Mouse (Mus musculus) ES-Bruce4 (cell line): Measurements from ENCODE around the gene Sphk2. TPM values are rescaled to one million over a fixed set of nuclear protein-coding genes. Genes with fewer than 3 reads are reported as not detected.

Source experiments
- H3K27ac ChIP-seq: 2 replicates; pipeline ENCODE4 v1.5.1; 2012; ENCODE audit warnings: low read length, inconsistent platforms; ENCODE audit not compliant: insufficient read depth
- H3K27me3 ChIP-seq: 2 replicates; pipeline ENCODE4 v1.6.1; 2012; ENCODE audit warnings: mild to moderate bottlenecking, low read length, inconsistent platforms; ENCODE audit not compliant: control insufficient read depth, poor library complexity, insufficient read depth, severe bottlenecking
- H3K36me3 ChIP-seq: 2 replicates; pipeline ENCODE4 v1.6.1; 2012; ENCODE audit warnings: inconsistent platforms, mild to moderate bottlenecking, low read length, moderate library complexity; ENCODE audit not compliant: control insufficient read depth, poor library complexity, insufficient read depth, severe bottlenecking
- H3K4me1 ChIP-seq: one replicate; pipeline ENCODE4 v1.8.1; 2011; ENCODE audit warnings: low read length; ENCODE audit not compliant: control insufficient read depth, insufficient read depth
- H3K4me3 ChIP-seq: 2 replicates; pipeline ENCODE4 v1.5.1; 2011; ENCODE audit warnings: low read depth, mild to moderate bottlenecking, low read length
- H3K9ac ChIP-seq: 2 replicates; pipeline ENCODE4 v1.6.1; 2012; ENCODE audit warnings: low read depth, mild to moderate bottlenecking, inconsistent platforms; ENCODE audit not compliant: poor library complexity, severe bottlenecking
- H3K9me3 ChIP-seq: replicated peaks from 2 replicates; pipeline ENCODE4 v1.6.1; 2012; ENCODE audit warnings: mild to moderate bottlenecking, low read length, inconsistent platforms; ENCODE audit not compliant: control insufficient read depth, poor library complexity, insufficient read depth, severe bottlenecking
- CTCF ChIP-seq: IDR thresholded peaks from one replicate; pipeline ENCODE4 v1.8.1; 2011; ENCODE audit warnings: low read depth, low read length
- EP300 ChIP-seq: IDR thresholded peaks from 2 replicates; pipeline ENCODE4 v1.6.1; 2011; ENCODE audit warnings: low read depth, low read length; ENCODE audit not compliant: insufficient read depth
- POLR2A ChIP-seq: IDR thresholded peaks from one replicate; pipeline ENCODE4 v1.8.1; 2011; ENCODE audit warnings: low read length; ENCODE audit not compliant: insufficient read depth
- polyA plus RNA-seq: library from polyadenylated mRNA; stranded (reverse); fragments of >200 nt; gene quantifications from 2 replicates; pipeline ENCODE4 v1.2.4, GENCODE M21; 2011; ENCODE audit warnings: low read depth; ENCODE audit not compliant: missing spikeins, insufficient read depth, insufficient read length

Gene Sphk2
- polyA plus RNA-seq, 1 experiment: 10.4 TPM

DNA sequence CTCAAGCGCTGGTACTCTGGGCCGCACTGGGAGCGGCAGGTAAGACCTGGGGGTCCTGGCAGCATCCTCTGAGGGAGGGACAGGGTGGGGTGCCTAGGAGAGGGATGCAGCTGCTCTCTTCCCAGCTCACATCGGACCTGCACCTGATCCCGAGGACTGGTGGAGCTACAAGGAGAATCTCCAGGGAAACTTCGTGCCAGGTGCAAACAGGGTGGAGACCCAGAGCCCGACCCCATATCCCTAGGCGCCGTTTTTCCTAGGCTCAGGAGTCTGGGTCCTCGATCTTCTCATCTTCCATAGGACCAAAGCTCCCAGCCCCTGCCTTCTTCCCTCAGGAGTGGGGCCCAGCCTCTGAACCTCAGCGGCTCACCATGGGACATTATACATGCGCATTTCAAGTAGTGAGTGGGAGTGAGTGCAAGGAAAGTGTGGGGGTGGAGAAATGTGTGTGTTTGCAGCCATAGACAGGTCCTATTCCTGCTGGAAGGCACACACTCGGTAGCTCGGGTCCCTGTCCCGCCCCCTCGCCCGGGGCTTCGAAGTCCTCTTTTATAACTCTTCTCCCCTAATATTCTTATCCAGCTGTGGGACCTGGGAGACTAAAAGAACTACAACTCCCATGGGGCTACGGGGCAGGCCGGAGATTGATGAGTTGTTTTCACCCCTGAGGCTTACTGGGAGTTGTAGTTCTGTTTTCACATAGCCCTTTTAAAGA, 17.3 kb downstream of the Sphk2 start:
- H3K9ac ChIP-seq: peak overlapping the region; percentile 57
- peak overlapping the region; percentile 65 for H3K4me3 ChIP-seq
- no peaks in the 10 kb centered on the region for H3K9me3 ChIP-seq
- H3K4me1 ChIP-seq: no peaks in the 10 kb centered on the region
- no peaks in the 10 kb centered on the region for H3K36me3 ChIP-seq
- no peak overlapping the region for H3K27ac ChIP-seq
- TF ChIP-seq CTCF (no peak), POLR2A (no peak), EP300 (no peak)
- peaks cover 3% of the 10 kb centered on the region; the same call in 1 of the 2 replicates for H3K27me3 ChIP-seq

DNA sequence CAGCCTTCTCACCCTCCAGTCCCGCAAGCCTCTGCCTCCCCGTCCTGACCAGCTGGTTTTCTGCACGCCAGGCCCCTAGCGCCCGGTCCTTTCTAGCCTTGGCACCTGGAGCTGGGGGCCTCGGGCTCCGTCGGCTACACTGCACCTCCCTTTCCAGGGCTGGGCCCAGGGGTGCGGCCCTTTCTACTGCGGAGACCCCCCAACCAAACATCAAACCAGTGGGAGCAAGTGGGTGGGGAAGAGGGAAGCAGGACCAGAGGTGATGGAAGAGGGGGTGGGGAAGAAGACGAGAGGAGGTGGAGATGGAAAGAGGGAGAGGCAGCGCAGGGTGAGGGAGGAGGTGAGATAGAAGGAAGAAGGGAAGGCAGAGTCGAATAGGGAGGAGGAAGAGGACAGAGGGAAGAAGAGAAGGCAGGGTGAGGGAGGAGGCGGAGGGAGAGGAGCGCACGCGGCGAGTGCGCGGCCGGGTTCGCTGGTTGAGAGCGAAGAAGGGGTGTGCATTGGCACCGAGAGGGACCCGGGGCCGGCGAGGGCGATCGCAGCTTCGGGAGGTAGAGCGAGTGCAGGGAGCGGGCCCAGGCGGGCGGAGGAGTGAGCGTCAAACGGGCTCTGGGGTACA, 18.2 kb downstream of the Sphk2 start, which contains the start of gene Car11:
Car11 (plus strand) TSS at position 321 of the 619 bp plus-strand sequence.
- no peak within 1 kb of the TSS for H3K27ac ChIP-seq
- peak within 1 kb of the TSS; percentile 57 for H3K9ac ChIP-seq
- TF ChIP-seq CTCF (no peak), POLR2A (no peak), EP300 (no peak)
- H3K9me3 ChIP-seq: no peaks in the 10 kb centered on the region
- no peaks in the 10 kb centered on the region for H3K36me3 ChIP-seq
- peak within 1 kb of the TSS; percentile 65 for H3K4me3 ChIP-seq
- no peaks in the 10 kb centered on the region for H3K4me1 ChIP-seq
- H3K27me3 ChIP-seq: peaks cover 3% of the 10 kb centered on the region; the same call in 1 of the 2 replicates

DNA sequence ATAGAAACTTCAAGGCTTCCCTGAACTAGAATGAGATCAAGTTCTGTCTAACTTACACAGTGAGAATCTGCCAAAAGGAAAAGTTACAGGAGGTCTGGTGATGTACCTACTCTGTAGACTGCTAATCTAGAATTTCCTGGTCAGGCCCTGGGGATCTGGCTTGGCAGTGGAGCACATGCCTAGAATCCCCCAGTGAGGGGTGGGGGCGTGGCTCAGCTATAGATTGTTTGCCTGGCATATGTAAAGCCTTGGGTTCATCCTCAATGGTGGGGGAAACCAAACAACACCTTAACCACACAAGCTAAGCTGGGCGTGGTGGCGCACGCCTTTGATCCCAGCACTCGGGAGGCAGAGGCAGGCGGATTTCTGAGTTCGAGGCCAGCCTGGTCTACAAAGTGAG, 19.9 kb downstream of the Sphk2 start:
- H3K4me3 ChIP-seq: no peak overlapping the region
- H3K36me3 ChIP-seq: no peaks in the 10 kb centered on the region
- H3K9me3 ChIP-seq: no peaks in the 10 kb centered on the region
- peaks cover 6% of the 10 kb centered on the region for H3K4me1 ChIP-seq
- H3K9ac ChIP-seq: no peak overlapping the region
- peaks cover 3% of the 10 kb centered on the region; the same call in 1 of the 2 replicates for H3K27me3 ChIP-seq
- no peak for TF ChIP-seq CTCF
- TF ChIP-seq EP300: no peak
- no peak for TF ChIP-seq POLR2A
- no peak overlapping the region for H3K27ac ChIP-seq

DNA sequence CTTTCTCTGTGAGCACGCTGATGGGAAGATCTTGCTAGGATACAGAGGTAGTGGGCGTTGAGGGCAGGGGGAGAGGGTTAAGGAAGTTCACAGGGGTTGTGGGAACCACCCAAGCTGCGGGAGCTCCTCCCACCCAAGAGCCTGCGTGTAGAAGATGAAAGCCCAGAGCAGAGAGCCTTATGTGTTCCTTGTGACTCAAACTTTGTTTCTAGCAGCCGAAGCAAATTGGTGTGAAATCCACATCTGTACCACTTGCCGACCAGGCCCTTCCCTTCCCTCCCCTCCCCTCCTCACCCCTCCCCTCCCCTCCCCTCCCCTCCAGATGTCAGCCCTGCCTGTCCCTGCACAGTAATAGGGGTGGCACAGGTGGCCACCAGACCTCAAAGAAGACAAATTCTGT, 22.7 kb downstream of the Sphk2 start:
- no peak overlapping the region for H3K4me3 ChIP-seq
- H3K36me3 ChIP-seq: no peaks in the 10 kb centered on the region
- H3K9ac ChIP-seq: no peak overlapping the region
- TF ChIP-seq POLR2A (no peak), EP300 (no peak), CTCF (no peak)
- peaks cover 6% of the 10 kb centered on the region for H3K4me1 ChIP-seq
- H3K27me3 ChIP-seq: peaks cover 3% of the 10 kb centered on the region; the same call in 1 of the 2 replicates
- no peak overlapping the region for H3K27ac ChIP-seq
- H3K9me3 ChIP-seq: no peaks in the 10 kb centered on the region

DNA sequence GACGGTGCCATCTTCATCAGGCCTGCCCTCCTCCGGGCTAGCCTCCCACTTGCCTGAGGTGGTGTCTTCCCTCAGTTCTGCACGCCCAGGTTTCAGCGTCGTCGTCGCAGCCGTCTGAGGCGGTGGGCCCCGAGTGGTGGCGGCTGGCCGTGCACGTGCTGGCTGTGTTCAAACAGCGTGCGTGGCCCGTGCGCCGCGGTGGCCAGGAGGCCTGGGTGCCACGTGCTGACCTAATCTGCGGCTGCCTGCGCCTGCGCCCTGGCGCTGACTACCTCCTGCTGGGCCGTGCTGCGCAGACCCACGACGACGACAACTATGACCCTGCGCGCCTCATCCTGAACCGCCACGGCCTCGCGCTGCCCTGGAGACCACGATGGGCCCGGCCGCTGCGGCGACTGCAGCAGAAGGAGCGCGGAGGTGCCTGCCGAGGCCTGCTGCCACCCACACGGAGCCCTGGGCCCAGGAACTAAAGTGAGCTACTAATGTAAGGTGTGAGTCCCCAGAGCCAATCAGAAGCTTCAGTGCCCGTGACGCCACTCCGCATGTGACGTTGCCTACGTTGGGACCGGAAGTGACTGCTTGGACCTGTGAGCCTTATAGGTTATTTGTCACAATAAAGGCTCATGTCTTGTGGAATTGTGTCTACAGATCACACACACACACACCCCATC, 23.7 kb downstream of the Sphk2 start, which contains the start of gene Sec1:
Sec1 (minus strand) TSS at position 482 of the 671 bp plus-strand sequence.
- Histone ChIP-seq H3K27ac (no peak within 1 kb of the TSS), H3K4me1 (peaks cover 6% of the 10 kb centered on the region), H3K27me3 (no peaks in the 10 kb centered on the region), H3K4me3 (peak within 1 kb of the TSS; percentile 7; the same call in 1 of the 2 replicates), H3K9ac (no peak within 1 kb of the TSS), H3K9me3 (no peaks in the 10 kb centered on the region), H3K36me3 (no peaks in the 10 kb centered on the region)
- TF ChIP-seq POLR2A (no peak), EP300 (no peak), CTCF (no peak)
